Mouse (Mus musculus) heart, adult 10 weeks (tissue): ENCODE data around the gene Cntrob. TPM values are rescaled to one million over a fixed set of nuclear protein-coding genes. Genes with fewer than 3 reads are reported as not detected.

Experiments
- polyA plus RNA-seq: library from polyadenylated mRNA; stranded (reverse); fragments of 350-450 nt; fragmentation: Illumina TruSeq; extraction: RNeasy Lipid Tissue Mini Kit (QIAGEN cat#74804); gene quantifications from one replicate; pipeline ENCODE4 v1.2.3, GENCODE M21; 2014; ENCODE audit warnings: low read depth, low replicate concordance

Cntrob gene
- polyA plus RNA-seq, result 6.1 TPM

GRCm38 (mm10) chr11:69323667-69324111 is at the start of gene Cntrob, which contains the start of gene Trappc1:
Cntrob (minus strand) TSS chr11:69323775.
Trappc1 (plus strand) TSS chr11:69323980.

DNA sequence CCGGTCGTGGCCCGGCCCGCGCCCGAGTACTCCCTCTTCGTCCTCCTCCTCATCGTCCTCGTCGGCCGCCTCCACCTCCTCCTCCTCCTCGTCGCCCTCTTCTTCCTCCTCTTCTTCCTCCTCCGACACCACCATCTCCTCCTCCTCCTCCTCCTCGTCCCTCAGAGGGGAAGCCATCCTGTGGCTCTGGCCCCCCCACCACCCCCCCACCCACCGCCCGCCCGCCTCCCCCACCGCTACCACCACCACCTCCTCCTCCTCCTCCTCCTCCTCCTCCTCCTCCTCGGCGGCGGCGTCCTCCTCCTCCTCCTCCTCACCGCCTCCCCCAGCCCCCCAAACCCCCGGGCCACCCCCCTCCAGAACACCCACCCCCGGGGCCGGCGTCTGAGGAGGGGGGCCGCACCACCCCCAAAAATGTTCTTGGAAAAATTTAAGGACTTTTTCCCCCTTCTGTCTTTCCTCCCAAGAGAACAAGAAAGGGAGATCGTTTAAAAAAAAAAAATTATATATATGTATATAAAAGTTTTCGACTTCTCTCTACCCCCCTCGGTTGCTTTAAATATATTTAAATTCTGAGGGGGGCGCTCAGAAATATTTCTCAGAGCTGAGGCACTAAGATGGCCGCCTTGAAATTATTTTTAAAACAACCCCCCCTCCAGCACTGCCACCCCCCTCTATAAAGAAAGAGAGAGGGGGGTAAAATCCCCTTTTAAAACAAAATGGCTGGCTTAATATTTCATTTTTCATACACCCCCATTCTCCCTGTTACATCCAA is 45.8 kb upstream of the Cntrob start, which contains the start of gene Chd3:
Gene Chd3 (minus strand): TSS at position 192 of the 775 bp plus-strand sequence.

DNA sequence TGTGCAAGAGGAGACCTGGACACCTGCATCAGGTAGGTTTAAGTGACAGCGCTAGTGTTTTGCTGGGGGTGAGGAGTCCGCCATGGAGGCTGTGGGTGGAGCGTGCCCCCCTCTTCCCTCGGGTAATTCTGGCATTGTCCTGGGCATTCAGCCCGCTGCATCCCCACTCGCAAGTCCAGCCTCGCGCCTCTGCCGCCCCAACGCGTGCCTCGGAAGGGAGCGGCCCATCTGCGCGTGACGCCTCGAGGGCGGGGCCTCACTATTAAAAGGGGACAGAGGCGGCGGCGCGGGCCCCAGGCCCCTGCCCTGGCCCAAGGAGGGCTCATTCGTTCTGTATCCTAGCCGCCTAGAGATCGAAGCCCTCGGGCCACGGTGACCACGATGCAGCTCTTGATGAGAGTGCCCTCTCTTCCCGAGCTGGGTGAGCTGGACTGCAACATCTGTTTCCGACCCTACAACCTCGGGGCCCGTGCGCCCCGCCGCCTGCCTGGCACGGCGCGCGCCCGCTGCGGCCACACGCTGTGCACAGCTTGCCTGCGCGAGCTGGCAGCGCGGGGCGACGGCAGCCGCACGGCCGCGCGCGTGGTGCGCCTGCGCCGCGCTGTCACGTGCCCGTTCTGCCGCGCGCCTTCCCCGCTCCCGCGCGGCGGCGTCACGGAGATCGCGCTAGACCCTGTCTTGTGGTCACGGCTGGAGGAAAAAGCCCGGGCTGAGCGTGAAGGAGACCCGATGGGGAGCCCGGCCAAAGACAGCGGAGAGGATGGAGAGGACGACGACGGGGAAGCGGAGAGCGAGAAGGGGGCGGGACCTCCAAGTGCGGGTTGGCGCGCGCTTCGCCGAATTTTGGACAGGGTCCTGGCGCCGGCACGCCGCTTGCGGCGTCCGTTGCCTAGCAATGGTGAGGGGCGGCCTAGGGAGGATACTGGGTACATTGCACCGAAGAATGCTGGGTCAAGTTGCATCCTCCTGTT is 16.9 kb upstream of the Cntrob start, which contains the start of gene Rnf227:
Gene Rnf227 (plus strand): TSS at position 301 of the 971 bp plus-strand sequence.

GRCm38 (mm10) chr11:69325628-69326407 is 2.2 kb upstream of the Cntrob start, which contains the start of gene Kcnab3:
Kcnab3 (plus strand) TSS chr11:69326258.

Other genes starting within 250 kb of the Cntrob start
- 95.0 TPM for gene Vamp2, start 235.3 kb downstream of the Cntrob start, polyA plus RNA-seq
- 22.2 TPM for gene Per1, start 228.6 kb downstream of the Cntrob start, polyA plus RNA-seq
- gene Hes7, start 203.4 kb downstream of the Cntrob start, polyA plus RNA-seq, result not detected
- gene 9130213A22Rik, start 201.2 kb downstream of the Cntrob start, polyA plus RNA-seq, result 0.39 TPM
- not detected for gene Aloxe3, start 197.9 kb downstream of the Cntrob start, polyA plus RNA-seq
- gene Alox12b, start 166.8 kb downstream of the Cntrob start, polyA plus RNA-seq, result not detected
- gene Alox8, start 125.9 kb downstream of the Cntrob start, polyA plus RNA-seq, result 1.6 TPM
- 0.05 TPM for gene Gucy2e, start 86.7 kb downstream of the Cntrob start, polyA plus RNA-seq
- gene Trappc1, start 205 bp upstream of the Cntrob start, polyA plus RNA-seq, result 82.5 TPM
- gene Kcnab3, start 2.5 kb upstream of the Cntrob start, polyA plus RNA-seq, result 0.26 TPM
- 0.47 TPM for gene Rnf227, start 16.7 kb upstream of the Cntrob start, polyA plus RNA-seq
- 19.5 TPM for gene Chd3, start 45.6 kb upstream of the Cntrob start, polyA plus RNA-seq
- gene Naa38, start 71.7 kb upstream of the Cntrob start, polyA plus RNA-seq, result 87.6 TPM
- 35.3 TPM for gene Cyb5d1, start 71.9 kb upstream of the Cntrob start, polyA plus RNA-seq
- 16.4 TPM for gene Tmem88, start 74.5 kb upstream of the Cntrob start, polyA plus RNA-seq
- gene Kdm6b, start 89.9 kb upstream of the Cntrob start, polyA plus RNA-seq, result 15.3 TPM
- 0.13 TPM for gene Dnah2, start 225.3 kb upstream of the Cntrob start, polyA plus RNA-seq
- gene Efnb3, start 236.4 kb upstream of the Cntrob start, polyA plus RNA-seq, result 54.0 TPM